Mouse (Mus musculus) cerebellum, adult 9-10 months (tissue): ENCODE results near the gene Dnajc6.
A peak's percentile ranks its signal among the peaks of the same experiment; 100 is the strongest.

Source experiments
- DNase-seq: peaks from one replicate; pipeline ENCODE4 v3.0.0; 2022

The Dnajc6 gene

DNA sequence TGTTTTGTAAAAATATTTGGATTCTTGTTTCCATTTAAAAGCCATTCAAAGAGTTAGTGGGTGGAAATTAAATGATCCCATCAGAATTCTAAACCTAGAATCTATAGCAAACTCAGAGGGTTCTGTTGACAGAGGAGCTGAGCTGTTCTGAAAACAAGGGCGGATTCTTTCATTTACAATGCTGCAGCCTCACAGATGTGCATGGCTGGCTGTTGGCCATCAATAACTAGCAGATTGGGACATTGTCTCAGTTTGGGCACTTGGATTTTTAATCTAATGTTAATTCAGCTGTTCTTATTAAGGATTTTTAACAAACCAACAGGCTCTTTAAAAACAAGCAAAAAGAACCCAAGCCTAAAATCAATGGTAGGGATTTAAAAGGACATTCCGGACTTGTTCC is 75.7 kb downstream of the Dnajc6 start:
- no peak for DNase-seq

DNA sequence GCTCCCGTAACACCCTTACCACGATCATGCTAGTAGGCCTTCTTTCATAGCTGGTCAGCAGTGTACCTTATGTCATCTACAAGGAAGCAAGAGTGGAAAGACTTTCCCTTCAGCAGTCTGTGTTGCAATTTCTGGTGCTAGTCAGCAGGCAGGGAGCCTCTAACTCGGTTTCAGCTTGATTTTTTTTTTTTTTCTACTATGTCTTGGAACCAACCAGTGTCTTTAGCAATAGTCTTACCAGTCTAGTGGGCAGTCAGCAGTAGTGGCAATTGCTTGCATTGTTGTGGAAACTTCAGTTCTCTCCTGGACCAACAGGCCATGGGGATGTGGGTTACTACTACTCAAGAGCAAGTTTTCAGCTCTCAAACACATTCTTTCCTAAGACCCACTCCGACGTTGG is 78.9 kb downstream of the Dnajc6 start:
- DNase-seq, result no peak

DNA sequence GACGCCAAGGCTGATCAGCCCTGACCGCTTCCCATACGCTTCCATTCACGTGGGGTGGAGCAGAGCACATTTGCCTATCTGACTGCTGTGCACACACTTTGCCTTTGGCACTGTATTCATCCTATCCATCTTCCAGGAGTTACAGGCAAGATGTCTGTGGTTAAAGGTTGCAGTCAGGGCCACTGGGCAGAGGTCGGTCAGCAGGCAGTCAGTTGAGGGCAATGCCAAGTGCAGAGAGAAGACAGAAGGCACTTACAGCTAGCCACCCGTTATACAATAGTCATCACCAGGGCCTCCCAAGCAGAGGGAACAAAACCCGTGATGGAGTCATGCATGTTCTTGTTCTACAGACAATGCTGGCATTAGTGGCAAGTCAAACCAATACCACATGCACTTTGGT is 82.3 kb downstream of the Dnajc6 start:
- peak; percentile 48 for DNase-seq

DNA sequence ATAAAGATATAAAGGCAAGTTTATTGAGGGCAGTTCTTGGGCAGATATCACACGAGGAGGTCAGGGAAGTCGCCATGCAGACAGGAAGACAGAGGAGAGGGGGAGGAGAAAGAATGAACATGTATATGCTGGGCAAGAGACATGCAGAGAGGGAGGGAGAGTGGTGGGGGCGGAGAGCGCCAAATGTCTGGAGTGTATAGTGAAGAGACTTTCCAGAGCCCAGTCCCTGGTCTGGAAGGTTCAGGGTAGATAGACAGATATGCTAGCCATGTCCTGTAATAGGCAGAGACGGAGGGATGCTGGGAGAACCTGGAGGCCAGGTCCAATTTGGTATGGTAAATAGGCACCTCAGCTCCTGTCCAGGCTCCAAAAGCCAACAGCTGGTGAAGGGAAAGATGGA is 83.1 kb downstream of the Dnajc6 start:
- DNase-seq, result no peak

DNA sequence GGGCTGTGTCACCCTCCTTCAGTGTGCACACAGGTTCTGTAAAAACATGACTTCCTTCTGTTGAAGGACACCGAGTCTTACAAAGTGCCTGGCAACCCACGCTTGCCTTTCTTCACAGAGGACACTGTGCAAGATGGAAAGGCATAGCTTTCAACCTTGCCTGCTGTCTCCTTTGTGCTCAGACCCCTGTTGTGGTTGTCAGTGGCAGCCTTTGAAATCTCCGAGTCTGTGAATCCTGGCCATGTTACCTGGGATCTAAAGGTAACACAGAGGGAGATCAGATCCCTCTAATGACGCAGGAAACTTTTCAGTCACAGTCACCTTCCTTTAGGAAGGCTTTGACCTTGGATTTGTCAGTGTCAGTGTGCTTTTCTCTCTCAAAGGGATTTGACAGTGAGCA is 84.7 kb downstream of the Dnajc6 start:
- DNase-seq, result no peak

DNA sequence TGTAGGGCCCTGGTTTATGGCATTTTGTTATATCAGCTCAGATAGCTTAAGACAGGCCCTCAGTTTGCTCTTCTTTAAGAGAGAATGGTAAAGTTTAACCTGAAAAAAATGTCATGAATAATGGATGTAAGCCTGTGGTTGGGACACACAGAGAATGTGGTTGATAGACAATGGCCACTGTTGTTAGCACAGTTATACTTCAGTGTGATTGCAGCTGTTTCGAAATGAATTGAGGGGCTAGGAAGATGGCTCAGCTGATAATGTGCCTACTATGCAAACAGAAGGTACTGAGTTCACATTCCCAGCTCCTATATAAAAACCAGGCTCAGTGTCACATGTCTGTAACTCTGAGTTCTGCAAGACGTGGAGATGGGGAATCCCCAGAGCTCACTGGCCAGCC is 86.4 kb downstream of the Dnajc6 start:
- DNase-seq, result no peak

DNA sequence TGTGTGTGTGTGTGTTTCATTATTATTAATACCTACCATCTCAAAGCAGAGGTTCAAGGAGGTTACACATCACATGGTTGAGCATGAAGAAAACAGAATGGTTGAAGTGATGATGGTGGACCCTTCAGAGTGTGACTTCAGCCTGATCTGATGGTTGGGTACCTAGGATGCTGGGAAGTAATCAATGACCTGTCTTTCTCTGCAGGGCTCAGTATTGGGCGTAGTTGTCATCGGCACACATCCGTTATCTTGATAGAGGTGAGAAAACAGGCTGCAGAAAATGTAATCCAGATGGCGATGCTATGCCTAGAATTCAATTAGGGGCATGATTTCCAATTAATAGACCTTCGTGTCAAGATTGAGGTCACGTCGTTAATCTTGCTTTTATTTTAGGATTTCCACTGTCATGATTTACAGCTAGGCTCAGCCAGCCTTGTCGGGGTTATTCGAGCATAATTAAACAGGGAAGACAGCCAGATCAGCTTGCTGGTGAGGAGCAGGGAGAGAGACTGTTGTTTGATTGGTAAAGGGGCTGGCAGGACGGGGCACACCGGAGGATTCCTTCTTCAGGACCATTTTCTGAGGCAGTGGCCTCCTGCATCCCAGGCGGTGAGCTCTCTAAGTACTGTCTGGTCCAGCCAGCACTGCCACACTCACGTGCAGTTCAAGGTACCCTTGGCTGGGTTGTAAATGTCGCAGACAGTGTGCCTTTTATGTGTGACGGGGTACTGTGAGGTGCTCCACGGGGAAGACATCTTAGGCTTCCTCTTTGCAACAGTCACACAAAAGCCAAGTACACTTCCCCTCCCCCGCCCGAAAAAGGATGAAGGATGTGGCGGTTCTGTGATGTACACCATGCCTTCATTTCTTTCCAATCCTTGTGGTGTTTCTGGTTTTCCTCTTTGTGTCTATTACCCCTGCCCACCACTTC is 88.3 kb downstream of the Dnajc6 start:
- DNase-seq, result peak; percentile 68

DNA sequence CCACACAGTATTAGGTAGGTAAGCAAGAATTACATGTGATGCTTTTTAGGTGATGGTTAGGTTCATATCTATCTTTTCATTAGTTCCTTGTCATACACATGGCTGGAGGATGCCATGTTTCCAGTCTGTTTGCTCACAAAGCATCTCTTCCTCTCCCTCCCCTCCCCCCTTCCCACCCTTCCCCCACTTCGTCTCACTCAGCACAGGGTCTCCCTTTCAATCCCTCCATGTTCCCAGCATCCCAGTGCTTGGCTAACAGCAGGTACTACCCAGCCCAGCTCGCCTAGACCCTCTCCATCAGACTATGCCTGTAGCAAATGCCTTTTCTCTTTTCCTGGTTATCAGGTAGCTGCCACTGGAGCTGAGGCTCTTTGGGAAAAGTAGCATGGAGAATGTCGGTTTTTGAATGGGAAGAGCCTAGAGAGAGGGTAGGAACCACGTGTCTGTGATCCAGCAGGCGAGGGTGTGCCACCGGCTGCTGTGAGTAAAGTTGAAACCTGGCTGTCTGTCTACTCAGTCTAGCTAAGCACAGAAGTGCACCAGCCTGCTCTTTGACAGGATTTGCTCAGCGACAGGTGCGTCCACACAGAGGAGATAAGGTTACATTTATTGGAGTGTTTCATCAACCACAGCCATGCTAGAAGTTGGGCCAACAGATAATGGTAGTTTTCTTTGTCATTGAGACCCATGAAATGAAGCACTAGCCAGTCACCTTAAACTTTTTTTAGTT is 89.2 kb downstream of the Dnajc6 start:
- no peak for DNase-seq

DNA sequence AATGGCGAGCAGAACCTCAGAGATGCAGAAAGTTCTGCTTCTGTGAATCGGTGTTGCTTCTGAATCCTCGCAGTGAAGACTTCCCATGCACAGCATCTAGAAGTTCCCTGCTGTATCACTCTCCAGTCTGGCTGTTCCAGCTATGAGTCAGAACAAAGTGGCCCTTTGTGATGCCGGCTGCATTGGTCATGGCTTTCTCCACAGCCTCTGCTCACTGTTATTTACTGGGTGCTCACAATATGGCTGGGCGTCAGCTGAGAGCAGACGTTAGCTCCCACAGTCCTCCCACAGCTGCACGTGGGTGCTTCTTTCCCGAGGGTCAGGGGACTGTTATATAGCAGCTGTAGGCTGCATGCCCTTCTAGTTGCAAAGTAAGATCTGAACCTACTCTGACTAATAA is 92.5 kb downstream of the Dnajc6 start:
- DNase-seq, result no peak

DNA sequence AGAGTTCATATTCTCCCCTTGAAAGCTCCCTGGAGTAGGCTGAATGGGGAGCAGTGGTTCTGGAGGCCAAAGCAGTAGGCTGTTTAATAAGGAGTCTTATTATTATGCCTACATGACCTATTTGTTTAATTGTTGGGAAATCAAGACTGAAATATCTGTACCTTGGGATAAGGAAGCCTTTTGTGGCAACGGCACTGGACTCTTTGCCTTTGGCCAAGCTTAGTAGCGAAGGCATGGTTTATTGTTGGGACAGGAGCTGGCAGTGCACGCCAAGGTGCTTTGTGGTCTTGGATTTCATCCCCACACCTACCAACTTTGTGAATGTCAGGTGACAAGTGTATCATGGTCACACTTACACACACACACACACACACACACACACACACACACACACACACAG is 93.3 kb downstream of the Dnajc6 start:
- DNase-seq, result no peak

DNA sequence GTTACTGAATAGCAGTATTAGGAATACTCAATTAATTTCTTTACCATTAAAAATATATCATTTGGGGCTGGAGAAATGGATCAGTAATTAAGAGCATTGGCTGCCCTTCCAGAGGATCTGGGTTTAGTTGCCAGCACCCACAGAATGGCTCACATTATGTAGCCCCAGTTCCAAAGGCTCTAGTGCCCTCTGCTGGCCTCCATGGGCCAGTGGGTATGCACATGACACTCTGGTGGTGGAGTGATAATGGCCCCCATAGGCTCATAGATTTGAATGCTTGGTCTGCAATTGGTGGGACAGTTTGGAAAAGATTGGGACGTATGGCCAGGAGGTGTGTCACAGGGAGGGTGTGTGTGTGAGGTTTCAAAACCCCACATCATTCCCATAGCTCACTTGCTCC is 95.0 kb downstream of the Dnajc6 start:
- DNase-seq, result no peak

DNA sequence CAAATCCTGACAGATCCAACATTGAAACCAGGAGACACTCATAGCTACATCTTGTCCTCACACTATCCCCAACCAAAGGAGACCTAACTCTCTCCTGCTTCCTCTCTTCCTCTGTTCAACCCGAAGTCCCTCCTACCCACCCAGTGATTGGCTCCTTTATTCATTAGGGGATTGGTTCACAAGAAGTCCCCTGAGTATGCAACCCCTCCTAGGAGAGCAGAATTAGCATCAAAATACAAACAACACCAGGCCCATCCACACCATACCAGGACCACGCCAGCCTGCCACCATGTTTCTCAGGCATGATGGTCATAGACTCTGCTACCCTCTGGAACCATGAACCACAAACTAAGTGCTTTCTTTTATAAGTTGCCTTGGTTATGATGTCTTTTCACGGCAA is 96.0 kb downstream of the Dnajc6 start:
- no peak for DNase-seq

DNA sequence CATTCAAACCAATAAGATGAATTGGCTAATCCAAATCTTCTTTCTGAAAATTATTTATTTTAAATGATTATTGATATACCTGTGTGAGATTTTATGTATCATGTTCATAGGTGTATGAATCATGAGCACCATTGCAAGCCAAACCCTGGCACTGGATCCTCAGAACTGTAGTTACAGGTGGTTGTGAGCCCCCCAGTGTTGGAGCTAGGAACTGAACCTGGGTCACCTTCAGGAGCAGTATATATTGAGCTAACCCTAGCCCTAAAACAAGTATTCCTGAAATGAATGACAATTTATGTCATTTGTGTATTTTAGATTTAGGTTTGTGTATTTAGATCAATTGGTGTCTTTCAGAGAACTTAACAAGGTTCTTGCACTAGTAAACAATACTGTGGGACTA is 105.3 kb downstream of the Dnajc6 start:
- no peak for DNase-seq

DNA sequence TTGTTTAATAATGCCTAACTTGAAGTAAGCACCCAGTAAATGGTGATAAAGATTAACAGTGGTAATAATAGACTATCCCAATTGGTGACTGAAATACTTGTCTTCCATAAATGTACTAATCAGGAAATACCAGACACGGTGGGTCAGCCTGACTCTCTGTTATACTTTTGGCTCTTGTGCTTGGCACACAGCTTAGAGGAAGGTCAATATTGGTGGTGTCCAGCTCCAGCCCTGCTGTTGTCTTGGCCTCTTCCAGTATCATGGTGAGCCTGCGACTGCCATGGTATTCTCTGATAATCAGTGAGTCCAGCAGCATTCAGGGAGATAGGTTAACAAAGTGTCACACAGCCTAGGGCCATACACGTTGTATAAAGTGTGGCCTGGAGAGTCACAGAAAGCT is 107.2 kb downstream of the Dnajc6 start:
- peak; percentile 70 for DNase-seq

DNA sequence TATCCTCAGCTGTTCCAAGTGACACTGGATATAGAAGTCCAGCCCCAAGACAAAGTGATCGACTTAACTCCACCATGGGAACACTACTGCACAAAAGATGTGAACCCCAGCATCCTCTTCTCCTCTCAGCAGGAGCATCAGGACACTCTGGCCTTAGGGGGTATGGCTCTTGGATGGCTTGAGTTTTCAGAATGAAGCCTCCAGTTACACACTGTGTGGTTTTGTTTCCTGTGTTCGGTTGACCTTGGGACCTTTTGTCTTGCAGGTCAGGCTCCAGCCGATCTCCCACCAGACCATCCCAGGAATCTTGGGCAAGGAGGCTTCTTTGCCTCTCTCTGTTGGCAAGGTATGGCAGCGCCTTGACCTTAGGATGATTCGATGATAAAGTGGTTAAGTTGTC is 120.1 kb downstream of the Dnajc6 start:
- no peak for DNase-seq

DNA sequence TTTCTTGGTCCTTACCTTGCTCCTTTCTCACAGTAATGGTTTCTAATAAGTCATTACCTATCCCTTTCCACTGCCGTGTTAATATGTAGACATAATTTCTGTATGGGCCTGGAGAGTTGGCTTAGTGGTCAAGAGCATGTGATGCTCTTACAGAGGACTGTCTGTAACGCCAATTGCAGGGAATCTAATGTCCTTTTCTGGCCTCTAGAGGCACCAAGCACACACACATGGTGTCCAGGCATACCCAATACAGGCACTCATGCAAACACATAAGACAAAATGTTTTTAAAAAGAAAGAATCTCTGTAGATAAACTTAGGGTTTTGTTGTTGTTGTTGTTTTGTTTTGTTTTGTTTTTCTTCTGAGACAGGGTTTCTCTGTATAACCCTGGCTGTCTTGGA is 121.3 kb downstream of the Dnajc6 start:
- DNase-seq, result no peak

DNA sequence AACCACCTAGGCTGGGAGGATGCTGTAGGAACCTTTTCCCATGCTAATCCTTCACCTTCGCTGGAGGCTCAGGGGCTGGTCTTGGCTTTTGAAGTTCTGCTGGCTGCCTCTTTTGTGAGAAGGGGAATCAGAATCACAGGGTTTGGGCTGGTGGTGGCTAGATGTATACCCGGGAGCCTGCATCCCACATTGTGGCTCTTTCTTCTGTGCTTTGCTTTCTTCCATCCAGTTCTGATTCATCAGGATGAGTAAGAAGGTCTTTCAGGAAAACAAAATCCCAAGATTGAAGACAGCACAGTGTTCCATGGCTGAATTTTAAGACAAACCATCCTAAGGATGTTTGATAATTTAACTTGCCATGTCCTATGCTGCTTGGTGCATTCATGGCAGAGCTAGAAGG is 123.8 kb downstream of the Dnajc6 start:
- no peak for DNase-seq

DNA sequence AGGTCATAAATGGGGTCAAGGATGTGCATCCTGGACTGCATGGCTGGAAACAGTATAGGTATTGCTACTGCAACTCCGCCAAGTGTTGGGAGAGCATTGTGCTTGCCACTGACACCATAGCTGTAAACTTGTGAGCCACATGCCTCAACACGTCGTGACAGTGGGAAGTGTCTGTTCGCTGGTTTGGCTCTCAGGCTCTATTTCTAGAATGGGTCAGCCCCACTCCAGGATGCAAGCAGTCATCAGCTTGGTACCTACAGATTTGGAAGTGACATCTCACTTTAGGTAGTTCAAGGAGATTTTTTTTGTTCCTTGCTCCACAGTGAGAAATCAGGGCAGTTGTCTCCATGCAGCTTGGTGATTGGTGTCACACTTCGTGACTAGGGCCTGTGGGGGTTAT is 124.8 kb downstream of the Dnajc6 start:
- no peak for DNase-seq

DNA sequence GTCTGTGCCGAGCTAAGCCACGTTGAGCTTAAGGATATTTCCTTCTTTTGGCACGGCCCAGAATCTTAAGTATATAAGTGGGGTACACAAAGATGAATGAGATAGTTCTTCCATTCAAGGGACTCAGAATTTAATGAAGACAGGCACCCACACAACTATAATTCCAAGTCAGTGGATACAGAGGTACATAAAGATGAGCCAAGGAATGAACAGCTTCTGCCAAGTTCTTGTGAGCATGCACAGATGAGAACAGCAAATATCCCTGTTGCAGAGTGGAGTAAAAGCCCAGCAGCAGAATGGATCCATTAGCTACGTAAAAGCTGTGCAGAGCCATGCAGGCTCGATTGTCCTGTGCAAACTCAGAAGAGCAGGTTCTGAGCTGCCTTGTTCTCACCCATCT is 128.8 kb downstream of the Dnajc6 start:
- DNase-seq, result no peak

DNA sequence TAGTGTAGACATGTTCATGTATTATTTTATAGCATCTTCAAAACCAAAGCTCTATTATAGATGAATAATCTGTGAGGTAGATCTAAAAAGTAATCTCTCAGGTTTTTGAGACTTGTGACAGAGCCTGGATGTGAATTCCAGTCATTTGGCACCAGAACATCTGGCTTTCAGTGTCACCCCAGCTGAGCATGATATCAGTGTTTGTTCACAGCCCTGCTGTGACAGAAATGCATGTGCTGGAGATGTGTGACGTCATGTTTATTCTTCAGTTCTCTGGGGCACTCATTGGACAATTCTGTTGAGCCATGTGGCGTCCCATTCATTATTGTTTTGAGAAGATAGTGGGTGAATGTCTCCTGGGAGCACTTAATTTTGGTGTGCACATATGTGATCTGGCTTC is 139.1 kb downstream of the Dnajc6 start:
- DNase-seq, result no peak

DNA sequence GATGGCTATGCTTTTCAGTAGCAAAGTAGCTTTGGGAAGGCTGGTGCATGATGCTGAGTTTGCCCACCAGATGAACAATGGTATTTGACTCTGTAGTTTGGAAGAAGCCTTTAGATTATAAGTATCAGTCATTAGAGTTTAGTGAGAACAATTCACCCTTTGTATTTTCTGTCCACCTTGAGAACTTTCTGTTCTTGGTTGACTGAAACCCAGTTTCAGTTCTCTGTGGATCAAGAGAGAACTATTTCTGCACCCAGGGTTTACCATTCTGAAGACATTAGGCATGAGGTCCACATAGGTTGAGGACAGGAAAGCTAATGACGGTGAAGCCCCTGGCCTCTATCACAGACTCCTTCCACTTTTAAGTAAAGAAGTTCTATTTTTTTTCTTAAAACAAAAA is 141.0 kb downstream of the Dnajc6 start:
- no peak for DNase-seq

DNA sequence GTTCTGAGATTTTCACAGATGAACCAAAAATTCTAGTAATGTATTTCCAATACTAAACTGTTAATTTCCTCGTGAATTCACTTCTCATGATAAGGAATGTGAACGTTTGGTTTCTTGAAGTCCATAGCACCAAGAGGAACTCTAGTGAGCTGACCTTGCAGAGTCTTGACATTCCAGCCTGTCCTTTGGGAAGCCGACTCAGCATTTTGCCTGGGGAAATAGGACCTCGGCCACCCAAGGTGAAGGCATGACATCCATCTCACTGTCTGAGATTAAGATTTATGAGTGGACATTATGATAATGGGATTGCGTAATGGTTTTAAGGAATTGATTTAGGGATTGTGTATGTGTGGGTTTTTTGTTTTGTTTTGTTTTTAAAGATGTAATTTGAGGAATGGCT is 144.2 kb downstream of the Dnajc6 start:
- DNase-seq, result no peak

DNA sequence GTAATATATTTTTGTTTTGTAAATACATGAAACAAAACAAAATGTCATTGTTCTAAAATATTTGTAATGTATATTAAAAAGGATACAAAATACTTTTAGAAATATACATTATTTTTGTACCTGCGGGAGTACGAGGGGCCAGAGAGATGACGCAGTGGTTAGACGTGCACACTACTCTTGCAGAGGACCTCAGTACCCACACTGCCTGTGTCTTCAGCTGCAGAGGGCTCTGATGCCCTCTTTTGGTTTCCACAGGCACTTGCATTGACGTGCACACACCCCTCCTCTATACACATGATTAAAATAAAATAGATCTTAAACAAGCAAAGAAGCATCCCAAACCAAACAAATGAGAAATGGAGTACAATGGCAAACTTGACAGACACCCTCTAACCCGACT is 146.3 kb downstream of the Dnajc6 start:
- no peak for DNase-seq

DNA sequence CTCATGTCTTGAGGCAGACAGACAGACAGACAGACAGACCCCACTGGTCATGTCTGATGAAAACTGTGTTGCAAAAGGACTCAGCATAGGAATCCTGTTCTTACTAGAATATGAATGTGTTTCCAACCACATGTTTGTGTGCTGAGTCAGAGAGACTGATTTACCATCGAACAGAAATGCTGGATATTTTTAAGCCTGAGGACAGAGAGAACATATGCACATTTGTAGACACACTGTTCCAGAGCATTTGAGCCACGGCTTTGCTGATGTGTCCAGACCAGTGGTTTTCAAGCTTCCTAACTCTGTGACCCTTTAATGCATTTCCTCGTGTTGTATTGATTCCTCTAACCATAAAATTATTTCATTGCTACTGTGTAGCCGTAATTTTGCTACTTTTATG is 146.8 kb downstream of the Dnajc6 start:
- DNase-seq, result no peak

DNA sequence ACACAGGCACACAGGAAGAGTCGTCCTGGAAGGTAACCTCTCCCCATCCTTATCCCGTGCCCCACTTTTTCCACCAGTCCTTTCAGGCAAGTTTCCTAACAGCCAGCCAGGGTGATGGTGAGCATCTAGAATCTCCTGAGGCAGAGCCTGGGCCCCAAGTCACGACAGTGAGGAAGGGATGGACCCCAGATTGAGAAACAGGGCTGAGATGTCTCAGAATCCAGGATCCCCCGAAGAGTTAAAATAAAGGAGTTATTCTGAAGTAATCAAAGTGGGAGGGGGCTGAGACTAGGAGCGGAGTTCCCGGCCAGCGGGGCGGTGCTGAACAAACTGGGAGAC is 150.4 kb downstream of the Dnajc6 start:
- no peak for DNase-seq
